Mouse (Mus musculus) MEL (cell line): ENCODE data around the gene Cdk7. TPM values are rescaled to one million over a fixed set of nuclear protein-coding genes. Genes with fewer than 3 reads are reported as not detected.
A peak's percentile ranks its signal among the peaks of the same experiment; 100 is the strongest.

ENCODE experiments used
- DNase-seq: peaks from one replicate; pipeline ENCODE4 v3.0.0; 2011; ENCODE audit warnings: low read depth, low spot score
- H3K27ac ChIP-seq: 2 replicates; pipeline ENCODE4 v1.5.1; 2012; ENCODE audit warnings: low read depth, mild to moderate bottlenecking, control low read depth, low read length, moderate library complexity; ENCODE audit not compliant: control insufficient read depth
- H3K27me3 ChIP-seq, 2 experiments: fragments of 150-350 bp in 1 of 2; sonication (generic) in 1 of 2; 2 replicates each; pipeline ENCODE4 v1.6.1; 2012; ENCODE audit warnings: low read length in 2 of 2, mild to moderate bottlenecking in 2 of 2, improper control_type of control experiment in 1 of 2, moderate library complexity in 1 of 2; ENCODE audit not compliant: insufficient read depth in 2 of 2, control insufficient read depth in 1 of 2
- H3K36me3 ChIP-seq, 2 experiments: 2 replicates each; pipeline ENCODE4 v1.6.1; 2012 to 2014; ENCODE audit warnings: low read length in 2 of 2, improper control_type of control experiment in 1 of 2, inconsistent platforms in 1 of 2, mild to moderate bottlenecking in 1 of 2; ENCODE audit not compliant: insufficient read depth in 2 of 2, control insufficient read depth in 1 of 2
- H3K4me1 ChIP-seq, 2 experiments: fragments of 150-350 bp in 1 of 2; sonication (generic) in 1 of 2; 2 replicates each; pipeline ENCODE4 v1.6.1; 2012; ENCODE audit warnings: low read length in 2 of 2, improper control_type of control experiment in 1 of 2, mild to moderate bottlenecking in 1 of 2; ENCODE audit not compliant: insufficient read depth in 2 of 2, control insufficient read depth in 1 of 2
- H3K4me3 ChIP-seq, 2 experiments: fragments of 150-350 bp in 1 of 2; sonication (generic) in 1 of 2; 2 replicates each; pipeline ENCODE4 v1.5.1; 2012; ENCODE audit warnings: low read depth in 2 of 2, low read length in 2 of 2, mild to moderate bottlenecking in 2 of 2, moderate library complexity in 2 of 2, control low read depth in 1 of 2, improper control_type of control experiment in 1 of 2; ENCODE audit not compliant: control insufficient read depth in 1 of 2, insufficient read depth in 1 of 2
- H3K79me2 ChIP-seq: 2 replicates; pipeline ENCODE4 v1.6.1; 2012; ENCODE audit warnings: mild to moderate bottlenecking, low read length, moderate library complexity; ENCODE audit not compliant: control insufficient read depth, poor library complexity, insufficient read depth
- H3K9ac ChIP-seq: 2 replicates; pipeline ENCODE4 v1.6.1; 2012; ENCODE audit warnings: low read depth, mild to moderate bottlenecking, control low read depth, low read length, moderate library complexity; ENCODE audit not compliant: control insufficient read depth, poor library complexity, severe bottlenecking
- H3K9me3 ChIP-seq: fragments of 150-350 bp; sonication (generic); replicated peaks from 2 replicates; pipeline ENCODE4 v1.6.1; 2012; ENCODE audit warnings: mild to moderate bottlenecking, low read length, improper control_type of control experiment, moderate library complexity; ENCODE audit not compliant: insufficient read depth
- CTCF ChIP-seq, 3 experiments: IDR thresholded peaks in 2 of 3; conservative IDR thresholded peaks in 1 of 3; 2 replicates each; pipeline ENCODE4 v1.5.1; 2011 to 2012; ENCODE audit warnings: low read length in 3 of 3, low read depth in 2 of 3, mild to moderate bottlenecking in 2 of 3, improper control_type of control experiment in 1 of 3, inconsistent platforms in 1 of 3, mixed read lengths in 1 of 3, moderate library complexity in 1 of 3; ENCODE audit not compliant: control insufficient read depth in 1 of 3, insufficient read depth in 1 of 3, poor library complexity in 1 of 3, severe bottlenecking in 1 of 3
- E2F4 ChIP-seq: IDR thresholded peaks from 2 replicates; pipeline ENCODE4 v1.6.1; 2011; ENCODE audit warnings: low read depth, low read length, improper control_type of control experiment, borderline replicate concordance
- ELF1 ChIP-seq: IDR thresholded peaks from 2 replicates; pipeline ENCODE4 v1.6.1; 2014; ENCODE audit warnings: low read depth, mild to moderate bottlenecking, inconsistent platforms, low read length, improper control_type of control experiment, moderate library complexity
- EP300 ChIP-seq, 2 experiments: IDR thresholded peaks; 2 replicates each; pipeline ENCODE4 v1.6.1; 2011; ENCODE audit warnings: improper control_type of control experiment in 2 of 2, low read length in 2 of 2, low read depth in 1 of 2, mild to moderate bottlenecking in 1 of 2
- ETS1 ChIP-seq: IDR thresholded peaks from 2 replicates; pipeline ENCODE4 v1.6.1; 2012; ENCODE audit warnings: low read depth, mild to moderate bottlenecking, inconsistent platforms, low read length, improper control_type of control experiment, moderate library complexity
- GABPA ChIP-seq: IDR thresholded peaks from 2 replicates; pipeline ENCODE4 v1.6.1; 2012; ENCODE audit warnings: low read depth, mild to moderate bottlenecking, inconsistent platforms, low read length, improper control_type of control experiment, moderate library complexity
- HCFC1 ChIP-seq: IDR thresholded peaks from 2 replicates; pipeline ENCODE4 v1.6.1; 2012; ENCODE audit warnings: low read depth, mild to moderate bottlenecking, inconsistent platforms, low read length, improper control_type of control experiment, moderate library complexity
- JUND ChIP-seq: IDR thresholded peaks from 2 replicates; pipeline ENCODE4 v1.6.1; 2011; ENCODE audit warnings: low read depth, mild to moderate bottlenecking, improper control_type of control experiment, low read length
- KAT2A ChIP-seq: conservative IDR thresholded peaks from 2 replicates; pipeline ENCODE4 v1.6.1; 2012; ENCODE audit warnings: low read depth, low read length, improper control_type of control experiment, inconsistent platforms
- MAX ChIP-seq: IDR thresholded peaks from 2 replicates; pipeline ENCODE4 v1.6.1; 2011; ENCODE audit warnings: low read length, improper control_type of control experiment
- MAZ ChIP-seq: IDR thresholded peaks from 2 replicates; pipeline ENCODE4 v1.6.1; 2012; ENCODE audit warnings: low read depth, mild to moderate bottlenecking, inconsistent platforms, low read length, improper control_type of control experiment
- MEF2A ChIP-seq: IDR thresholded peaks from 2 replicates; pipeline ENCODE4 v1.6.1; 2014; ENCODE audit warnings: low read depth, mild to moderate bottlenecking, inconsistent platforms, low read length, improper control_type of control experiment; ENCODE audit not compliant: poor library complexity, insufficient replicate concordance, severe bottlenecking; ENCODE audit errors: extremely low read depth
- MXI1 ChIP-seq: IDR thresholded peaks from 2 replicates; pipeline ENCODE4 v1.6.1; 2011; ENCODE audit warnings: mild to moderate bottlenecking, low read depth, low read length, improper control_type of control experiment
- MYB ChIP-seq: IDR thresholded peaks from 2 replicates; pipeline ENCODE4 v1.6.1; 2011; ENCODE audit warnings: mild to moderate bottlenecking, low read depth, low read length, improper control_type of control experiment
- MYC ChIP-seq: IDR thresholded peaks from 2 replicates; pipeline ENCODE4 v1.6.1; 2011; ENCODE audit warnings: low read depth, mild to moderate bottlenecking, low read length, improper control_type of control experiment, moderate library complexity
- NELFE ChIP-seq: IDR thresholded peaks from 2 replicates; pipeline ENCODE4 v1.6.1; 2011; ENCODE audit warnings: low read depth, low read length, improper control_type of control experiment
- NRF1 ChIP-seq: IDR thresholded peaks from 2 replicates; pipeline ENCODE4 v1.6.1; 2014; ENCODE audit warnings: low read depth, mild to moderate bottlenecking, inconsistent platforms, low read length, improper control_type of control experiment, moderate library complexity; ENCODE audit not compliant: poor library complexity, insufficient read depth, severe bottlenecking
- POLR2A ChIP-seq, 2 experiments: IDR thresholded peaks; 2 replicates each; pipeline ENCODE4 v1.6.1; 2011 to 2012; ENCODE audit warnings: low read length in 2 of 2, mild to moderate bottlenecking in 2 of 2, control low read depth in 1 of 2, improper control_type of control experiment in 1 of 2, low read depth in 1 of 2, moderate library complexity in 1 of 2; ENCODE audit not compliant: control insufficient read depth in 1 of 2, insufficient read depth in 1 of 2, poor library complexity in 1 of 2
- POLR2AphosphoS2 ChIP-seq: IDR thresholded peaks from 2 replicates; pipeline ENCODE4 v1.6.1; 2011; ENCODE audit warnings: low read length, improper control_type of control experiment
- POLR2AphosphoS5 ChIP-seq: IDR thresholded peaks from 2 replicates; pipeline ENCODE4 v1.6.1; 2012; ENCODE audit warnings: low read depth, borderline replicate concordance, mild to moderate bottlenecking, inconsistent platforms, low read length, moderate library complexity, mixed read lengths
- RCOR1 ChIP-seq: IDR thresholded peaks from 2 replicates; pipeline ENCODE4 v1.6.1; 2012; ENCODE audit warnings: low read depth, mild to moderate bottlenecking, inconsistent platforms, low read length, improper control_type of control experiment
- SIN3A ChIP-seq: IDR thresholded peaks from 2 replicates; pipeline ENCODE4 v1.6.1; 2012; ENCODE audit warnings: low read length, improper control_type of control experiment, inconsistent platforms
- SMC3 ChIP-seq: IDR thresholded peaks from 2 replicates; pipeline ENCODE4 v1.6.1; 2011; ENCODE audit warnings: low read depth, low read length, improper control_type of control experiment
- TBP ChIP-seq: IDR thresholded peaks from 2 replicates; pipeline ENCODE4 v1.8.0; 2011; ENCODE audit warnings: low read depth, low read length, improper control_type of control experiment
- TCF12 ChIP-seq: IDR thresholded peaks from 2 replicates; pipeline ENCODE4 v1.6.1; 2014; ENCODE audit warnings: low read depth, mild to moderate bottlenecking, inconsistent platforms, low read length, improper control_type of control experiment, moderate library complexity
- UBTF ChIP-seq: IDR thresholded peaks from 2 replicates; pipeline ENCODE4 v1.6.1; 2012; ENCODE audit warnings: low read depth, mild to moderate bottlenecking, inconsistent platforms, low read length, improper control_type of control experiment, moderate library complexity, borderline replicate concordance; ENCODE audit not compliant: insufficient read depth
- ZKSCAN1 ChIP-seq: IDR thresholded peaks from 2 replicates; pipeline ENCODE4 v1.6.1; 2012; ENCODE audit warnings: low read depth, mild to moderate bottlenecking, inconsistent platforms, low read length, improper control_type of control experiment, moderate library complexity
- ZMIZ1 ChIP-seq: IDR thresholded peaks from 2 replicates; pipeline ENCODE4 v1.6.1; 2012; ENCODE audit warnings: low read depth, mild to moderate bottlenecking, inconsistent platforms, low read length, improper control_type of control experiment, moderate library complexity
- ZNF384 ChIP-seq: IDR thresholded peaks from 2 replicates; pipeline ENCODE4 v1.6.1; 2012; ENCODE audit warnings: low read depth, mild to moderate bottlenecking, inconsistent platforms, low read length, improper control_type of control experiment
- polyA plus RNA-seq, 2 experiments: library from polyadenylated mRNA; stranded (reverse) in 1 of 2; unstranded in 1 of 2; fragments of >175 nt in 1 of 2; fragments of >200 nt in 1 of 2; gene quantifications; 2 replicates each; pipeline versions ENCODE4 v1.2.1 to v1.2.4; 2012; ENCODE audit warnings: low replicate concordance in 2 of 2, low read depth in 1 of 2; ENCODE audit not compliant: insufficient read length in 2 of 2, insufficient read depth in 1 of 2, missing spikeins in 1 of 2
- total RNA-seq: library from RNA; depleted of rRNA; stranded (reverse); fragments of 300-350 nt; gene quantifications from 2 replicates; pipeline ENCODE4 v1.2.3, GENCODE M21; 2012

Gene Cdk7
- total and polyA plus RNA-seq, 3 experiments = 67.7 to 87.1 TPM; not detected in 1

- H3K36me3 ChIP-seq = peaks cover 0 to 40% of the 10 kb centered on the region in 2 experiments; a peak in 3 of 4 replicates
- H3K9ac ChIP-seq = peak overlapping the region; percentile 54
- peaks cover 15 to 36% of the 10 kb centered on the region in 2 experiments for H3K4me1 ChIP-seq
- no peak for DNase-seq
- H3K4me3 ChIP-seq = peak overlapping the region; percentile 36 to 80
- H3K79me2 ChIP-seq = peaks cover 10% of the 10 kb centered on the region
- TF ChIP-seq CTCF (IDR thresholded peaks at IDR 0.05 in 2 of 3, conservative IDR thresholded peaks at IDR 0.05 in 1 of 3; ENCODE audit: control insufficient read depth in 1 of 3, insufficient read depth in 1 of 3, low read depth in 2 of 3, low read length in 3 of 3, poor library complexity in 1 of 3, severe bottlenecking in 1 of 3) = no peak
- peak; percentile 37; the same call in 1 of the 2 replicates for TF ChIP-seq POLR2AphosphoS2
- no peaks in the 10 kb centered on the region for H3K27me3 ChIP-seq
- peak overlapping the region; percentile 22 for H3K27ac ChIP-seq
- no peaks in the 10 kb centered on the region for H3K9me3 ChIP-seq
Observed at GRCm38 (mm10) chr13:100776056-100776419, 45.3 kb upstream of the Cdk7 start.

DNA sequence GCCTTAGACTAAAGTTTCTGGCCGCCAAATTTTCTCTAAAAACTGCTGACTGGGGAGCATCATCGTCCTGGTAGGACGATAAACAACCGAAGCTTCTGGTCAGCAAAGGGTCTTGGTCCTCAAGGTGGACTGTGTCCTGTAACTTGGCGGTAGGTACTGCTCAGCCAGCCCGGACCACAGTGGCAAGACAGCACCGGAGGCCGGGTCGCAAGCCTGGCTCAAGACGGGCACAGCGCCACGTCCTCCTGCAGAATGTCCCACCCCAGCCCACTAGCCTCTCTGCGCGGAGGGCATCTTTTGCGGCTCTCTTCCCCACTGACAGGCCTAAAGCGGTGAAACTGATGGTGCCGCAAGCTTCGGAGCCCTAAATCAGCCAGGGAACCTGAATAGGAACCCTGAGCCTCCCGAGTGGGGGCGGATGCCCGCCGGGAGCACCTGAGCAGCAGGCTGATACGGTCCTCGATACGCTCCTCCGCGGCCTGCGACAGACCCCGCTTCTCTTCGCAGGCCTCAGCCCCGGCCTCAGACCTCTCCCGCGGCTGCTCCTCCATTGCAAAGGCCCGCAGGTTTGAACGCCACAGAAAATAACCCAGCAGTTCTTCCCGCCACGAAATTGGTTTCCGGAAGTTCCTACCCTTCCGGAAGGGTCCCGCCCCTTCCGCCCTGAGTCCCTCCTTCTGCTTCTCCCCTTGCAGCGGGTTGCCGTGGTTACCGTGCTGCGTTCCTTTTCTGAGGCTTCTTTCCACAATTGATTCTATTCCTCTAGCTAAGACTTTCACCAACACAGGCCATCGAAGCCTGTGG lies 44.7 kb upstream of the Cdk7 start, which contains the start of gene Cenph:
Cenph (minus strand) TSS at position 648 of the 804 bp plus-strand sequence.
- DNase-seq = peak; percentile 96
- Histone ChIP-seq H3K4me1 (peaks cover 15 to 36% of the 10 kb centered on the region in 2 experiments), H3K27ac (peak within 1 kb of the TSS; percentile 78)
- TF ChIP-seq NRF1 (no peak), GABPA (no peak), CTCF (IDR thresholded peaks at IDR 0.05 in 2 of 3, conservative IDR thresholded peaks at IDR 0.05 in 1 of 3; ENCODE audit: control insufficient read depth in 1 of 3, insufficient read depth in 1 of 3, low read depth in 2 of 3, low read length in 3 of 3, poor library complexity in 1 of 3, severe bottlenecking in 1 of 3) (no peak), TBP (peak; percentile 73; the same call in 1 of the 2 replicates), KAT2A (no peak), MXI1 (no peak; the same call in 1 of the 2 replicates), MYB (no peak), MAZ (no peak), POLR2AphosphoS5 (no peak), MEF2A (no peak), POLR2A (IDR thresholded peaks at IDR 0.05; ENCODE audit: control insufficient read depth in 1 of 2, insufficient read depth in 1 of 2, low read depth in 1 of 2, low read length in 2 of 2, poor library complexity in 1 of 2) (peak; percentile 74 to 91), MAX (no peak), ZKSCAN1 (no peak), RCOR1 (no peak), JUND (no peak), ZNF384 (no peak), POLR2AphosphoS2 (no peak), NELFE (peak; percentile 57), HCFC1 (peak; percentile 83), TCF12 (no peak), ZMIZ1 (no peak), ETS1 (no peak), E2F4 (peak; percentile 98), SMC3 (no peak), ELF1 (peak; percentile 92), SIN3A (peak; percentile 80; the same call in 1 of the 2 replicates), MYC (no peak), EP300 (IDR thresholded peaks at IDR 0.05; ENCODE audit: low read depth in 1 of 2, low read length in 2 of 2) (no peak), UBTF (0 out of 2 replicates have a peak, but pooled peaks have one; percentile 51)

More for the DNA sequence above, 44.7 kb upstream of the Cdk7 start, which contains the start of gene Cenph:
- peaks cover 10% of the 10 kb centered on the region for H3K79me2 ChIP-seq
- peaks cover 4 to 40% of the 10 kb centered on the region in 2 experiments for H3K36me3 ChIP-seq
- H3K27me3 ChIP-seq = no peaks in the 10 kb centered on the region
- no peaks in the 10 kb centered on the region for H3K9me3 ChIP-seq
- H3K9ac ChIP-seq = peak within 1 kb of the TSS; percentile 90
- peak within 1 kb of the TSS; percentile 51 to 80 for H3K4me3 ChIP-seq
